In genomic region chr11:97800691-97801408, GRCm38 (mm10) we compare ENCODE assay signal across 1 mouse cellular context.
A peak's percentile ranks its signal among the peaks of the same experiment; 100 is the strongest.
TF ChIP-seq lines count a peak whose summit lies in the region.

No protein-coding gene starts in this region.

TF ChIP-seq in CH12.LX, 34 proteins besides CTCF, POLR2A, EP300 and RAD21:
- TF ChIP-seq MYC (IDR thresholded peaks at IDR 0.05; ENCODE audit: low read depth, low read length) (no peak), MAX (IDR thresholded peaks at IDR 0.05; ENCODE audit: low read length) (0 out of 2 replicates have a peak, but pooled peaks have one; percentile 31), CHD1 (IDR thresholded peaks at IDR 0.05; ENCODE audit: low read depth, low read length) (peak; percentile 81; the same call in 1 of the 2 replicates), SIN3A (IDR thresholded peaks at IDR 0.05; ENCODE audit: low read length) (peak; percentile 3; the same call in 1 of the 2 replicates)
